Mouse (Mus musculus) C2C12 (cell line): ENCODE measurements around the gene Cfap74.

Experiments
- CTCF ChIP-seq: IDR thresholded peaks from one replicate; pipeline ENCODE4 v1.5.1; 2011; ENCODE audit not compliant: control insufficient read depth, insufficient read depth, insufficient read length
- MYOD1 ChIP-seq: IDR thresholded peaks from one replicate; pipeline ENCODE4 v1.6.1; 2011; ENCODE audit warnings: low read depth; ENCODE audit not compliant: control insufficient read depth, insufficient read length
- MYOG ChIP-seq: IDR thresholded peaks from one replicate; pipeline ENCODE4 v1.6.1; 2011; ENCODE audit not compliant: control insufficient read depth, insufficient read length; ENCODE audit errors: extremely low read depth
- USF1 ChIP-seq: IDR thresholded peaks from one replicate; pipeline ENCODE4 v1.6.1; 2011; ENCODE audit warnings: low read depth, mild to moderate bottlenecking, control low read depth, moderate library complexity

- TF ChIP-seq CTCF, result no peak
- no peak for TF ChIP-seq MYOD1
- TF ChIP-seq MYOG, result no peak
- no peak for TF ChIP-seq USF1
These were observed 54.1 kb downstream of the Cfap74 start for GRCm38 (mm10) chr4:155463050-155463449.
